Mouse (Mus musculus): ENCODE measurements around the gene Cep290. TPM values are rescaled to one million over a fixed set of nuclear protein-coding genes. Genes with fewer than 3 reads are reported as not detected.

Cep290 gene
- total and polyA plus RNA-seq, 3 experiments = 0.21 to 4.6 (median 4.1) TPM

- no peaks in the 10 kb centered on the region for H3K36me3 ChIP-seq (ENCODE audit: control insufficient read depth, insufficient read depth, low read length)
- no peak overlapping the region for H3K4me3 ChIP-seq
- no peak overlapping the region for H3K9ac ChIP-seq (ENCODE audit: low read depth, low read length)
- intact Hi-C loops (cut with DNase I) = no loop called here
- no peaks in the 10 kb centered on the region for H3K4me1 ChIP-seq (ENCODE audit: control insufficient read depth, insufficient read depth, low read length)
- no peak for DNase-seq
- no peaks in the 10 kb centered on the region for H3K27me3 ChIP-seq (ENCODE audit: control insufficient read depth, insufficient read depth, low read length)
- H3K27ac ChIP-seq = no peak overlapping the region
- 61% methylated on average over 2 of the region's 2 CpGs for WGBS
- no peak for TF ChIP-seq CTCF (IDR thresholded peaks at IDR 0.05)
- TF ChIP-seq EP300 (IDR thresholded peaks at IDR 0.05; ENCODE audit: insufficient read depth, low read depth, low read length) = no peak
- TF ChIP-seq POLR2A (IDR thresholded peaks at IDR 0.05; ENCODE audit: insufficient read depth, low read depth, low read length) = no peak
- H3K79me2 ChIP-seq (replicated peaks; ENCODE audit: control insufficient read depth, insufficient read depth, low read length) = no peaks in the 10 kb centered on the region
Observed at GRCm38 (mm10) chr10:100604254-100604653, 116.9 kb downstream of the Cep290 start.

- H3K27ac ChIP-seq = no peak overlapping the region
- TF ChIP-seq POLR2A (IDR thresholded peaks at IDR 0.05; ENCODE audit: insufficient read depth, low read depth, low read length) (no peak), EP300 (IDR thresholded peaks at IDR 0.05; ENCODE audit: insufficient read depth, low read depth, low read length) (no peak), CTCF (IDR thresholded peaks at IDR 0.05) (no peak)
- no peak for DNase-seq
- H3K4me3 ChIP-seq = no peak overlapping the region
- 73% methylated on average over 6 of the region's 6 CpGs for whole genome bisulfite sequencing
- intact Hi-C loops (cut with DNase I) = no loop called here
- H3K27me3 ChIP-seq (ENCODE audit: control insufficient read depth, insufficient read depth, low read length) = no peaks in the 10 kb centered on the region
- no peaks in the 10 kb centered on the region for H3K79me2 ChIP-seq (replicated peaks; ENCODE audit: control insufficient read depth, insufficient read depth, low read length)
- H3K9ac ChIP-seq (ENCODE audit: low read depth, low read length) = no peak overlapping the region
- no peaks in the 10 kb centered on the region for H3K4me1 ChIP-seq (ENCODE audit: control insufficient read depth, insufficient read depth, low read length)
- no peaks in the 10 kb centered on the region for H3K36me3 ChIP-seq (ENCODE audit: control insufficient read depth, insufficient read depth, low read length)
Observed at GRCm38 (mm10) chr10:100617233-100617903, 130.0 kb downstream of the Cep290 start.

GRCm38 (mm10) chr10:100619474-100619873, 132.1 kb downstream of the Cep290 start:
- Histone ChIP-seq H3K9ac (ENCODE audit: low read depth, low read length) (no peak overlapping the region), H3K27me3 (ENCODE audit: control insufficient read depth, insufficient read depth, low read length) (no peaks in the 10 kb centered on the region), H3K4me3 (no peak overlapping the region), H3K79me2 (replicated peaks; ENCODE audit: control insufficient read depth, insufficient read depth, low read length) (no peaks in the 10 kb centered on the region), H3K27ac (no peak overlapping the region), H3K4me1 (ENCODE audit: control insufficient read depth, insufficient read depth, low read length) (no peaks in the 10 kb centered on the region), H3K36me3 (ENCODE audit: control insufficient read depth, insufficient read depth, low read length) (no peaks in the 10 kb centered on the region)
- intact Hi-C loops (cut with DNase I) = no loop called here
- 73% methylated on average over 7 of the region's 7 CpGs for WGBS
- no peak for DNase-seq
- no peak for TF ChIP-seq POLR2A (IDR thresholded peaks at IDR 0.05; ENCODE audit: insufficient read depth, low read depth, low read length)
- TF ChIP-seq EP300 (IDR thresholded peaks at IDR 0.05; ENCODE audit: insufficient read depth, low read depth, low read length) = no peak
- no peak for TF ChIP-seq CTCF (IDR thresholded peaks at IDR 0.05)

GRCm38 (mm10) chr10:100620040-100620439, 132.7 kb downstream of the Cep290 start:
- H3K4me1 ChIP-seq (ENCODE audit: control insufficient read depth, insufficient read depth, low read length) = no peaks in the 10 kb centered on the region
- 86% methylated on average over 12 of the region's 12 CpGs for WGBS
- no peaks in the 10 kb centered on the region for H3K36me3 ChIP-seq (ENCODE audit: control insufficient read depth, insufficient read depth, low read length)
- H3K79me2 ChIP-seq (replicated peaks; ENCODE audit: control insufficient read depth, insufficient read depth, low read length) = no peaks in the 10 kb centered on the region
- no peak overlapping the region for H3K27ac ChIP-seq
- no peak overlapping the region for H3K4me3 ChIP-seq
- no peaks in the 10 kb centered on the region for H3K27me3 ChIP-seq (ENCODE audit: control insufficient read depth, insufficient read depth, low read length)
- no peak for DNase-seq
- TF ChIP-seq POLR2A (IDR thresholded peaks at IDR 0.05; ENCODE audit: insufficient read depth, low read depth, low read length) (no peak), EP300 (IDR thresholded peaks at IDR 0.05; ENCODE audit: insufficient read depth, low read depth, low read length) (no peak), CTCF (IDR thresholded peaks at IDR 0.05) (no peak)
- no peak overlapping the region for H3K9ac ChIP-seq (ENCODE audit: low read depth, low read length)
- intact Hi-C loops (cut with DNase I) = no loop called here

- no peak overlapping the region for H3K27ac ChIP-seq
- WGBS = 73% methylated on average over 3 of the region's 3 CpGs
Observed at GRCm38 (mm10) chr10:100622494-100622893, 135.1 kb downstream of the Cep290 start.

More at GRCm38 (mm10) chr10:100622494-100622893, 135.1 kb downstream of the Cep290 start:
- Histone ChIP-seq H3K36me3 (ENCODE audit: control insufficient read depth, insufficient read depth, low read length) (no peaks in the 10 kb centered on the region), H3K4me1 (ENCODE audit: control insufficient read depth, insufficient read depth, low read length) (no peaks in the 10 kb centered on the region), H3K4me3 (no peak overlapping the region), H3K9ac (ENCODE audit: low read depth, low read length) (no peak overlapping the region), H3K27me3 (ENCODE audit: control insufficient read depth, insufficient read depth, low read length) (no peaks in the 10 kb centered on the region), H3K79me2 (replicated peaks; ENCODE audit: control insufficient read depth, insufficient read depth, low read length) (no peaks in the 10 kb centered on the region)
- DNase-seq = no peak
- intact Hi-C loops (cut with DNase I) = no loop called here
- TF ChIP-seq EP300 (IDR thresholded peaks at IDR 0.05; ENCODE audit: insufficient read depth, low read depth, low read length) (no peak), POLR2A (IDR thresholded peaks at IDR 0.05; ENCODE audit: insufficient read depth, low read depth, low read length) (no peak), CTCF (IDR thresholded peaks at IDR 0.05) (no peak)

Other genes with a start within 250 kb of the Cep290 start
- not detected for gene Gm4301, start 151.9 kb upstream of the Cep290 start, total RNA-seq (2021)
- not detected in 2 replicates for gene Gm4301, start 151.9 kb upstream of the Cep290 start, polyA plus RNA-seq (2012; rRNA removed)
- gene Gm4302, start 146.7 kb upstream of the Cep290 start, total RNA-seq (2021) = not detected
- gene Gm4302, start 146.7 kb upstream of the Cep290 start, polyA plus RNA-seq (2012; rRNA removed) = not detected in 2 replicates
- gene Gm4303, start 141.6 kb upstream of the Cep290 start, total RNA-seq (2021) = not detected
- not detected in 2 replicates for gene Gm4303, start 141.6 kb upstream of the Cep290 start, polyA plus RNA-seq (2012; rRNA removed)
- gene Gm4305, start 136.5 kb upstream of the Cep290 start, total RNA-seq (2021) = not detected
- not detected in 2 replicates for gene Gm4305, start 136.5 kb upstream of the Cep290 start, polyA plus RNA-seq (2012; rRNA removed)
- gene Gm4307, start 126.2 kb upstream of the Cep290 start, total RNA-seq (2021) = not detected
- not detected in 2 replicates for gene Gm4307, start 126.2 kb upstream of the Cep290 start, polyA plus RNA-seq (2012; rRNA removed)
- not detected for gene Gm4312, start 105.0 kb upstream of the Cep290 start, total RNA-seq (2021)
- gene Gm4312, start 105.0 kb upstream of the Cep290 start, polyA plus RNA-seq (2012; rRNA removed) = not detected in 2 replicates
- 10 to 100 TPM; 14.0 to 14.6 TPM for gene Tmtc3, start 208 bp upstream of the Cep290 start, total RNA-seq (2021)
- 4.8 and 10.8 TPM in 2 replicates for gene Tmtc3, start 208 bp upstream of the Cep290 start, polyA plus RNA-seq (2012; rRNA removed)
- 1 to 10 TPM; 5.2 to 5.3 TPM for gene 4930430F08Rik, start 102.9 kb downstream of the Cep290 start, total RNA-seq (2021)
- 5.3 and 7.0 TPM in 2 replicates for gene 4930430F08Rik, start 102.9 kb downstream of the Cep290 start, polyA plus RNA-seq (2012; rRNA removed)
- not detected for gene 1700017N19Rik, start 102.9 kb downstream of the Cep290 start, total RNA-seq (2021)
- gene 1700017N19Rik, start 102.9 kb downstream of the Cep290 start, polyA plus RNA-seq (2012; rRNA removed) = not detected in 2 replicates

Data from heart, adult 2 months (tissue).